Mouse (Mus musculus): ENCODE results near the gene Wfdc21.

Wfdc21 gene

GRCm38 (mm10) chr11:83754227-83754626 lies 7.5 kb downstream of the Wfdc21 start:
- no peak for DNase-seq

GRCm38 (mm10) chr11:83767306-83767705 lies 20.6 kb downstream of the Wfdc21 start:
- DNase-seq = no peak

- no peak for DNase-seq
Measured at GRCm38 (mm10) chr11:83768976-83769375, 22.2 kb downstream of the Wfdc21 start.

GRCm38 (mm10) chr11:83771014-83771413 lies 24.3 kb downstream of the Wfdc21 start:
- no peak for DNase-seq

GRCm38 (mm10) chr11:83772341-83772740 lies 25.6 kb downstream of the Wfdc21 start:
- no peak for DNase-seq

- no peak for DNase-seq
Measured at GRCm38 (mm10) chr11:83773691-83774090, 27.0 kb downstream of the Wfdc21 start.

GRCm38 (mm10) chr11:83774324-83774723 lies 27.6 kb downstream of the Wfdc21 start:
- no peak for DNase-seq

GRCm38 (mm10) chr11:83776798-83777197 lies 30.1 kb downstream of the Wfdc21 start:
- no peak for DNase-seq

GRCm38 (mm10) chr11:83783931-83784600 lies 37.3 kb downstream of the Wfdc21 start:
- no peak for DNase-seq

GRCm38 (mm10) chr11:83784661-83785060 lies 37.9 kb downstream of the Wfdc21 start:
- peak; percentile 23 for DNase-seq

GRCm38 (mm10) chr11:83785366-83785765 lies 38.6 kb downstream of the Wfdc21 start:
- peak; percentile 53 for DNase-seq

- DNase-seq = no peak
Measured at GRCm38 (mm10) chr11:83786835-83787234, 40.1 kb downstream of the Wfdc21 start.

- no peak for DNase-seq
Measured at GRCm38 (mm10) chr11:83787401-83788021, 40.8 kb downstream of the Wfdc21 start.

GRCm38 (mm10) chr11:83788331-83788730 lies 41.6 kb downstream of the Wfdc21 start:
- DNase-seq = no peak

GRCm38 (mm10) chr11:83789259-83789658 lies 42.5 kb downstream of the Wfdc21 start:
- no peak for DNase-seq

- no peak for DNase-seq
Measured at GRCm38 (mm10) chr11:83791133-83791532, 44.4 kb downstream of the Wfdc21 start.

- no peak for DNase-seq
Measured at GRCm38 (mm10) chr11:83792316-83792914, 45.7 kb downstream of the Wfdc21 start.

- no peak for DNase-seq
Measured at GRCm38 (mm10) chr11:83793264-83793663, 46.5 kb downstream of the Wfdc21 start.

- no peak for DNase-seq
Measured at GRCm38 (mm10) chr11:83796112-83796511, 49.4 kb downstream of the Wfdc21 start.

- DNase-seq = no peak
Measured at GRCm38 (mm10) chr11:83796980-83797608, 50.4 kb downstream of the Wfdc21 start.

- DNase-seq = no peak
Measured at GRCm38 (mm10) chr11:83799871-83800430, 53.2 kb downstream of the Wfdc21 start.

GRCm38 (mm10) chr11:83802166-83802565 lies 55.4 kb downstream of the Wfdc21 start:
- DNase-seq = no peak
